Mouse (Mus musculus) neural tube, embryonic 11.5 days (tissue): ENCODE results near the gene Snx1. TPM values are rescaled to one million over a fixed set of nuclear protein-coding genes. Genes with fewer than 3 reads are reported as not detected.

Experiments used
- ATAC-seq: fragments of 200-750 bp; cut with Nextera tagmentation; 2 replicates; pipeline ENCODE4 v1.8.0; 2017; ENCODE audit warnings: moderate number of reproducible peaks, mild to moderate bottlenecking, moderate TSS enrichment, moderate library complexity; ENCODE audit not compliant: insufficient read depth, low FRiP score, low TSS enrichment
- DNase-seq: peaks from one replicate; pipeline ENCODE4 v3.0.0-alpha.2; 2015; ENCODE audit warnings: low spot score
- H3K27ac ChIP-seq: fragments of 300-500 bp; sonication (generic); 2 replicates; pipeline ENCODE4 v1.5.1; 2014; ENCODE audit warnings: low read depth, mild to moderate bottlenecking, low read length
- H3K27me3 ChIP-seq: fragments of 300-500 bp; sonication (generic); 2 replicates; pipeline ENCODE4 v1.6.1; 2014; ENCODE audit warnings: mild to moderate bottlenecking, low read length, mixed read lengths; ENCODE audit not compliant: control insufficient read depth, insufficient read depth
- H3K36me3 ChIP-seq: fragments of 300-500 bp; sonication (generic); 2 replicates; pipeline ENCODE4 v1.6.1; 2014; ENCODE audit warnings: mild to moderate bottlenecking, low read length, moderate library complexity, mixed read lengths; ENCODE audit not compliant: control insufficient read depth, insufficient read depth
- H3K4me1 ChIP-seq: fragments of 300-500 bp; sonication (generic); 2 replicates; pipeline ENCODE4 v1.6.1; 2014; ENCODE audit warnings: low read length, mixed read lengths; ENCODE audit not compliant: control insufficient read depth, insufficient read depth
- H3K4me2 ChIP-seq: fragments of 300-500 bp; sonication (generic); 2 replicates; pipeline ENCODE4 v1.6.1; 2014; ENCODE audit warnings: low read depth, mild to moderate bottlenecking, moderate library complexity
- H3K4me3 ChIP-seq: fragments of 300-500 bp; sonication (generic); 2 replicates; pipeline ENCODE4 v1.5.1; 2014; ENCODE audit warnings: low read depth, low read length
- H3K9ac ChIP-seq: fragments of 300-500 bp; sonication (generic); 2 replicates; pipeline ENCODE4 v1.6.1; 2014; ENCODE audit warnings: mild to moderate bottlenecking, low read length
- H3K9me3 ChIP-seq: fragments of 300-500 bp; sonication (generic); 2 replicates; pipeline ENCODE4 v1.6.1; 2016; ENCODE audit warnings: low read length; ENCODE audit not compliant: control insufficient read depth
- WGBS: fragments of 180-500 bp; shearing (Covaris S2); extraction: QIAGEN DNeasy Blood & Tissue Kit; methylation state at CpG from one replicate; pipeline ENCODE4 v1.1.7; 2014; 5-methylcytosine and 5-hydroxymethylcytosine counted together
- polyA plus RNA-seq: library from polyadenylated mRNA; unstranded; fragments of >200 nt; fragmentation: Nextera tagmentation; extraction: Ambion mirVana; gene quantifications from 2 replicates; pipeline ENCODE4 v1.2.1, GENCODE M21; 2014

The Snx1 gene
- polyA plus RNA-seq, 1 experiment from 2014 or later = 131 TPM

DNA sequence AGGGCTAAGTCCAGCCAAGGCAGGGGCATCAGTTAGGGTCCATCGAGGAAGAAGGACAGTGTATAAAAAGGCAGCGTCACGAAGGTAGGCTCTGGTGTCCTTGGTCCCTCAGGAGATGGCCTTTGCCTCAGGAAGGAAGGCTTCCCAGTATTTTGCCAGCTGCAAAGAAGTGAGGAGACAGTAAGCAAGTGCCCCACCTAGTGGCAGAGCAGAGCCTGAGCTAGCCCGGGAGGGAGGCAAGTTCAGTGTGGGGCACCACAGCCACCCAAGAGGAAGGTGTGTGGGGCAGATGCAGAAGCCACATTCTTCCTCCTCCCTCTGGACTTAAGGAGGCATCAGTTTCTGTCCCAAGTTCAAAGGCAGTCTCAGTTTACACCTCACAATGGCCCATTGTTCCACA is 38.0 kb downstream of the Snx1 start:
- DNase-seq (peak; percentile 44), ATAC-seq (no peak)
- Histone ChIP-seq H3K36me3 (peaks cover 24% of the 10 kb centered on the region), H3K27ac (no peak overlapping the region), H3K4me3 (no peak overlapping the region), H3K27me3 (no peaks in the 10 kb centered on the region), H3K9me3 (no peaks in the 10 kb centered on the region), H3K9ac (no peak overlapping the region), H3K4me2 (no peak overlapping the region), H3K4me1 (no peaks in the 10 kb centered on the region)
- WGBS = 46% methylated on average over 4 of the region's 4 CpGs

DNA sequence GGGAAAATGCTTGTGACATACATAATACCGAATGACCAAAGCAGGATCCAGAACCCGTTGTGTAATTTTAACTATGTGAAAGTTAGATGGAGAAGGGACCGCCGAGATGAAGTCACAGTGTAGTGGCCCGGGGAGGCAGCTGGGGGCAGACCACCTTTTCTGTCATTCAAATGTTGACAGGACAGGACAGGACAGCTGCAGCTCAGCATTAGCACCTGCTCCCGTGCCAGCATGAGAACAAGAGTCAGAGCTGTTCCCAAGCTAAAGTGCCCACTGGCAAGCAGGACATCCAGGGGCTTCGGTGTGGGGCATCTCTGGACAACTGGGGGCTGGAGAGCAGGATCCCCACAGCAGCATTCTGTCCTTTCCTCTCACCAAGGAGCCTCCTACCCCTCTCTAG is 39.3 kb downstream of the Snx1 start:
- H3K9ac ChIP-seq = no peak overlapping the region
- no peaks in the 10 kb centered on the region for H3K27me3 ChIP-seq
- H3K27ac ChIP-seq = no peak overlapping the region
- no peak for DNase-seq
- ATAC-seq = no peak
- H3K4me2 ChIP-seq = no peak overlapping the region
- no peak overlapping the region for H3K4me3 ChIP-seq
- no peaks in the 10 kb centered on the region for H3K9me3 ChIP-seq
- H3K4me1 ChIP-seq = no peaks in the 10 kb centered on the region
- H3K36me3 ChIP-seq = peaks cover 15% of the 10 kb centered on the region
- 93% methylated on average over 7 of the region's 7 CpGs for WGBS

DNA sequence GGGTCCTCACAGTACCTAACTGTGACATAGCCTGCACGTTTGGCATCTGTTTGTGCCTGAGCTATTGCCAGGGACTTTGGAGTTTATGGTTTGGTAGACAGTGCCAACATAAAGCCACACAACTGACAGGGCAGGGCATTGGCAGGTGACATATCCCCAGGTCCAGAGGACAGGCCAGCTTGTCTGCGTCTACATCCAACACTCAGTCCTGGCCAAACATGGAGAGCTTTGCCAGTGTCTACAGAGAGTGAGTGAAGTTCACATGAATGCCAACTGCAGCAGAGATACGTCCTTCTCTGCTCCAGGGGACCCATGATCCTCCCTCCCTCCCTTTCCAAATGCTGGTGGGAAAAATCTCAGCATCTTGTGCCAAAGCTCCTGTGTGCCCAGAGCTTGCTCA is 42.2 kb downstream of the Snx1 start:
- WGBS = 88% methylated on average over 3 of the region's 3 CpGs
- DNase-seq = no peak
- H3K9ac ChIP-seq = no peak overlapping the region
- no peak overlapping the region for H3K4me3 ChIP-seq
- no peak overlapping the region for H3K27ac ChIP-seq
- H3K9me3 ChIP-seq = no peaks in the 10 kb centered on the region
- peaks cover 2% of the 10 kb centered on the region; the same call in 1 of the 2 replicates for H3K36me3 ChIP-seq
- H3K4me2 ChIP-seq = no peak overlapping the region
- ATAC-seq = no peak
- H3K27me3 ChIP-seq = no peaks in the 10 kb centered on the region
- no peaks in the 10 kb centered on the region for H3K4me1 ChIP-seq

DNA sequence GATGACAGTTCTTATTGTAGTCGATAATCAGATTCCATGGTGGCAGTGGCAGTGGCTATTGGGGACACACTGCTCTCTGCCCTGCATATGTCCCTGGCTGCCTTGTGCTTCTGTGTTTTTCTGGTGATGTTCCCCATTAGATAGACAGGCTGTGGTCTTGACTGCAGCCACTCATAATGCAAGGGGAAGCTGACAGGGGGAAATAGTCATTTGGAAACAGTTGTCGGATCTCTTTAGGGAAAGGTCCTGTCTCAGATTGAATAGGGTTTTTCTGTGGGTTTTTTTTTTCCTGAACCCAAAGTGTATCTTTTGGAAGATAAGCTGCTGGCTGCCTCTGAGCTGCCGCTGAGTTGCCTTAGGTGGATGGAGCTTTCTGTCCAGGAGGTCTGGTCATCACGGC is 44.4 kb downstream of the Snx1 start:
- 90% methylated on average over 4 of the region's 4 CpGs for WGBS
- ATAC-seq (no peak), DNase-seq (no peak)
- no peak overlapping the region for H3K27ac ChIP-seq
- H3K4me2 ChIP-seq = no peak overlapping the region
- H3K27me3 ChIP-seq = no peaks in the 10 kb centered on the region
- no peak overlapping the region for H3K9ac ChIP-seq
- H3K4me1 ChIP-seq = no peaks in the 10 kb centered on the region
- no peak overlapping the region for H3K4me3 ChIP-seq
- H3K36me3 ChIP-seq = no peaks in the 10 kb centered on the region
- no peaks in the 10 kb centered on the region for H3K9me3 ChIP-seq

DNA sequence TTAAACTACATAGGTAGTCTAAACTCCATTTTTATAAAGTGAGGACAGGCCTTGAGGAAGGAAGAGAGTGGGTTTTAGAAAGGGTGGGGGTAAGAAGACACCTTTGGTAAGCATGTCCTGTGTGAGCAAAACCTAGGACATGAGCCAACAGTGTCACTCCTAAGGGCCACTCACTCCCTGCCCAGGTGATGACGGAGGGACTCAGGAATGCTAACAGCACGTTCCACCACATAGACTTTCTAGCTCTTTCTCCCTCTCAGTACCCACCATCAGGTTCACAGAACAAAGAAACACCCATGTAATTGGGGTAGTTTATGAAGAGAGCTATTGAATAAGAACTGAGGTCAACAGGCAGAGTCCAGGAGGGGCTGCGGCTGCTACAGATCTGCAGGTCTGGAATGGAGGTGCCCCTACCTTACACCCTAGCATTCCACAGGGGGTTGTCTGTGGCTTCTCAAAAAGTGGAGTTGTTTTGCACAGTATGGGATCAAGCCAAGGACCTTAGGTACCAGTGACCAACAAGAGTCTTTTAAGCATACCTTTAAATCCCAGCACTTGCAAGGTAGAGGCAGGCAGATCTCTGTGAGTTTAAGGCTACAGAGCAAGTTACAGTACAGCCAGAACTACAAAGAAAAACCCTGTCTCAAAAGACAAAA is 45.5 kb downstream of the Snx1 start:
- Histone ChIP-seq H3K27ac (no peak overlapping the region), H3K9me3 (no peaks in the 10 kb centered on the region), H3K4me1 (no peaks in the 10 kb centered on the region), H3K4me2 (no peak overlapping the region), H3K4me3 (no peak overlapping the region), H3K27me3 (no peaks in the 10 kb centered on the region), H3K9ac (no peak overlapping the region), H3K36me3 (no peaks in the 10 kb centered on the region)
- DNase-seq = no peak
- 61% methylated on average over 3 of the region's 3 CpGs for WGBS
- ATAC-seq = no peak

DNA sequence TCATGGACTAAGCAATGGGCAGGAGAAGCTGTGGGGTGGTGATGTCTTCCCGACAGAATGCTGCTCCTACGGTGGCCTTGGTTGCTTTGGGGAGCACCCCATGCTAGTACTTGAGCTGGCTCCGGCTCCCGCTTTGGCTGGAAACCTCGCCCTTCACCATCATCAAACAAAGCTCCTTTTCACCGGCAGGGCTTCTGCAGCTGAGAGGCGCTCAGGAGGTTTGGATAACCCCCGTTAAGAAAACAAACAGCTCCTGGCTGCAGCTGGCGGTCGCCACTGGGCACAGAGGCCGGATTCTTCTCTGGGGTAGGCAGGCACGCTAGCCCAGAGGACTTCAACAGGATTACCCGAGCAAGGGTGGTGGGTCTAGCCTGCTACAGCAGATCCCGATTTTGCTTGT is 47.9 kb downstream of the Snx1 start:
- Histone ChIP-seq H3K4me1 (no peaks in the 10 kb centered on the region), H3K9ac (peak overlapping the region; percentile 7; the same call in 1 of the 2 replicates), H3K4me3 (no peak overlapping the region), H3K27me3 (no peaks in the 10 kb centered on the region), H3K27ac (0 out of 2 replicates have a peak overlapping the region, but pooled peaks have one; percentile 2), H3K9me3 (no peaks in the 10 kb centered on the region), H3K36me3 (no peaks in the 10 kb centered on the region), H3K4me2 (no peak overlapping the region)
- 17% methylated on average over 14 of the region's 14 CpGs for WGBS
- ATAC-seq (no peak), DNase-seq (peak; percentile 49)

DNA sequence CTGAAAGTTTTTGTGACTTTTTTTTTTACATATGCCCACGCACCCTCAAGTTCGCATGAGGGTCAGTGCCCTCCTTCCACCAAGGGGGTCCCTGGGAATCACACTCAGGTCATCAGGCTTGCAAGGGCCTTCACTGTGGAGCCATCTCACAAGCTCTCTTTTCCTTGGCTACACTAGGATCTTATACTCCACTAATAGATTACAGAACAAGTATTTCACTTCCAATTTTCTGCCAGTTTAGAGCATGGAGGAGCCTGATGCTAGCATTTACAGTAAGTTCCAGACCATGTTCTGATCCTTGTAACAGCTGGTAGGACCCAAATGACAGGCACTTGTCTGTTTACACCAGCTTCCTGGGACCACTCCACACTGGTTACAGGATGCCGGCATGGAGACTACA is 48.3 kb downstream of the Snx1 start:
- Histone ChIP-seq H3K27ac (no peak overlapping the region), H3K27me3 (no peaks in the 10 kb centered on the region), H3K4me3 (no peak overlapping the region), H3K9me3 (no peaks in the 10 kb centered on the region), H3K36me3 (no peaks in the 10 kb centered on the region), H3K4me2 (no peak overlapping the region), H3K4me1 (no peaks in the 10 kb centered on the region), H3K9ac (no peak overlapping the region)
- DNase-seq (no peak), ATAC-seq (no peak)
- WGBS = 69% methylated on average over 3 of the region's 3 CpGs

DNA sequence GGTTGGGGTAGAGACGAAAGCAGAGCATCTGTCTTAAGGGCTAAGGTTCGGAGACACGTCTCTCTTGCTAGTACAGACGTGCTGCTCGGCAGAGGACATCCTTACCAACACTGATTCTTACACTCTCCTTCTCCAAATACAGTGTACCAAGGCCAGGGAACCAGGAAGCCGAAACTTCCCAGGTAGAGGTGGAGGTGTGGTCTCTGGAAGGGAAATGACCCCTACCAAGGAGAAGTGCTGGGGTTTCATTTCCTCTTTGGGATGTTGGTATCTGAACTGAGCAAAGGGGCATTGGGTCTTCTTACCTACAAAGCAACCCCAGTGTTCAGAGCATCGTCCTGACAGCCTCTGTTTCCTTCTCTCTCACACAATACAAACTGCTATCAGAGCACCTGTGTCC is 53.6 kb downstream of the Snx1 start:
- no peaks in the 10 kb centered on the region for H3K4me1 ChIP-seq
- no peak overlapping the region for H3K4me2 ChIP-seq
- H3K9me3 ChIP-seq = no peaks in the 10 kb centered on the region
- DNase-seq (no peak), ATAC-seq (no peak)
- no peak overlapping the region for H3K27ac ChIP-seq
- peaks cover 20% of the 10 kb centered on the region for H3K27me3 ChIP-seq
- no peak overlapping the region for H3K9ac ChIP-seq
- WGBS = 86% methylated on average over 7 of the region's 7 CpGs
- no peaks in the 10 kb centered on the region for H3K36me3 ChIP-seq
- no peak overlapping the region for H3K4me3 ChIP-seq

DNA sequence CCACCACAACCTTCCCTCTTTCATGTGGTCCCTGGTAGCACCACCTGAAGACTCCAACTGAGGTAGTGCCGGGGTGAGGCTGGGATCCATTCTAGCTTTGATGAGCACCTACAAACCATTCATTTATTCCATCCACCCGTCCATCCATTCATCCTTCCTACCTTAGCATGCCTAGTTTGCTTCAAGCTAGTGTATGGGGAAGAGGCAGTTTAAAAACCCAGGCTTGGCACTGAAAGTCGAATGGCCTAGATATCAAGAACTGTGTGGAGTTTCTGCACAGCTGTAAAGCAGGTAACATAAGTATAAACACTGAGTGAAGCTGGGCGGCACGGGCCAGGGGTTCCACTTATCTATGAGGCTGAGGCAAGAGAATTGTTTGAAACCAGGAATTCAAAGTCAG is 56.2 kb downstream of the Snx1 start:
- Histone ChIP-seq H3K4me3 (no peak overlapping the region), H3K36me3 (peaks cover 9% of the 10 kb centered on the region), H3K9ac (no peak overlapping the region), H3K4me2 (no peak overlapping the region), H3K27ac (no peak overlapping the region), H3K9me3 (no peaks in the 10 kb centered on the region), H3K27me3 (peaks cover 26% of the 10 kb centered on the region), H3K4me1 (no peaks in the 10 kb centered on the region)
- no peak for DNase-seq
- ATAC-seq = 0 out of 2 replicates have a peak, but pooled peaks have one; percentile 38
- WGBS = 88% methylated on average over 5 of the region's 5 CpGs
